Mouse (Mus musculus) G1E (cell line): ENCODE results near the gene Nrip2. TPM values are rescaled to one million over a fixed set of nuclear protein-coding genes. Genes with fewer than 3 reads are reported as not detected.
"Not testable (repeated sequence)": the region's sequence is repeated elsewhere in the genome, so short reads cannot be mapped to it uniquely, and the experiment has no call there.

Source experiments
- ATAC-seq: 2 replicates; pipeline ENCODE4 v1.8.0; 2016; ENCODE audit warnings: mild to moderate bottlenecking; ENCODE audit not compliant: insufficient number of reproducible peaks, poor library complexity, low FRiP score, severe bottlenecking; ENCODE audit errors: extremely low read depth
- DNase-seq: peaks from one replicate; pipeline ENCODE4 v3.0.0; 2012; ENCODE audit warnings: low spot score
- H3K27me3 ChIP-seq: 2 replicates; pipeline ENCODE4 v1.6.1; 2012; ENCODE audit warnings: mild to moderate bottlenecking, low read length, inconsistent platforms; ENCODE audit not compliant: insufficient read depth
- H3K36me3 ChIP-seq: replicated peaks from 2 replicates; pipeline ENCODE3; 2012; ENCODE audit warnings: mild to moderate bottlenecking, inconsistent platforms
- H3K4me1 ChIP-seq: 2 replicates; pipeline ENCODE4 v1.6.1; 2012; ENCODE audit warnings: low read depth, low read length, inconsistent platforms, mixed read lengths; ENCODE audit not compliant: insufficient read depth
- H3K4me3 ChIP-seq: 2 replicates; pipeline ENCODE4 v1.5.1; 2012; ENCODE audit warnings: low read depth, mild to moderate bottlenecking, inconsistent platforms, low read length, moderate library complexity, mixed read lengths
- H3K9me3 ChIP-seq: replicated peaks from 2 replicates; pipeline ENCODE4 v1.6.1; 2012; ENCODE audit warnings: inconsistent platforms
- CTCF ChIP-seq: IDR thresholded peaks from 2 replicates; pipeline ENCODE4 v1.5.1; 2012; ENCODE audit warnings: low read depth, low read length, inconsistent platforms, mixed read lengths
- GATA1 ChIP-seq: IDR thresholded peaks from 2 replicates; pipeline ENCODE4 v1.6.1; 2012; ENCODE audit warnings: borderline replicate concordance, low read length, inconsistent platforms, mixed read lengths
- GATA2 ChIP-seq: IDR thresholded peaks from 2 replicates; pipeline ENCODE4 v1.6.1; 2012; ENCODE audit warnings: low read depth, low read length, inconsistent platforms, borderline replicate concordance
- POLR2AphosphoS5 ChIP-seq: IDR thresholded peaks from 2 replicates; pipeline ENCODE4 v1.6.1; 2012; ENCODE audit warnings: low read depth, low read length, inconsistent platforms; ENCODE audit not compliant: insufficient replicate concordance
- TAL1 ChIP-seq: conservative IDR thresholded peaks from 2 replicates; pipeline ENCODE4 v1.6.1; 2012; ENCODE audit warnings: low read depth, low read length, inconsistent platforms, mixed read lengths
- polyA plus RNA-seq: library from polyadenylated mRNA; stranded (reverse); fragments of >175 nt; gene quantifications from 2 replicates; pipeline ENCODE4 v1.2.3, GENCODE M21; 2012
- total RNA-seq, 2 experiments: library from RNA; stranded (forward) in 1 of 2; stranded (reverse) in 1 of 2; fragments of 200-1000 nt in 1 of 2; fragments of >200 nt in 1 of 2; fragmentation: Nextera tagmentation in 1 of 2; gene quantifications; 2 replicates each; pipeline ENCODE4 v1.2.3; 2014 to 2017

Gene Nrip2
- total and polyA plus RNA-seq, 3 experiments, result 0.11 TPM; not detected in 2

GRCm38 (mm10) chr6:128376371-128377085 lies 22.6 kb upstream of the Nrip2 start:
- DNase-seq (no peak), ATAC-seq (no peak)
- peaks cover 51% of the 10 kb centered on the region for H3K36me3 ChIP-seq
- TF ChIP-seq TAL1, result no peak
- no peaks in the 10 kb centered on the region; the same call in none of the 2 replicates for H3K4me1 ChIP-seq
- no peaks in the 10 kb centered on the region for H3K9me3 ChIP-seq
- no peak overlapping the region for H3K4me3 ChIP-seq
- H3K27me3 ChIP-seq, result peaks cover 6% of the 10 kb centered on the region; the same call in 1 of the 2 replicates

GRCm38 (mm10) chr6:128379636-128380035 lies 19.5 kb upstream of the Nrip2 start:
- H3K36me3 ChIP-seq, result peaks cover 20% of the 10 kb centered on the region
- DNase-seq (no peak), ATAC-seq (no peak)
- H3K4me1 ChIP-seq, result peaks cover 4% of the 10 kb centered on the region
- H3K4me3 ChIP-seq, result no peak overlapping the region
- peaks cover 14% of the 10 kb centered on the region; the same call in 1 of the 2 replicates for H3K27me3 ChIP-seq
- no peak for TF ChIP-seq TAL1
- no peaks in the 10 kb centered on the region for H3K9me3 ChIP-seq

- not testable (repeated sequence) for DNase-seq, ATAC-seq, H3K4me1 ChIP-seq, H3K9me3 ChIP-seq, H3K4me3 ChIP-seq
- peaks cover 14% of the 10 kb centered on the region for H3K36me3 ChIP-seq
- peaks cover 14% of the 10 kb centered on the region; the same call in 1 of the 2 replicates for H3K27me3 ChIP-seq
Measured at GRCm38 (mm10) chr6:128380594-128381167, 18.4 kb upstream of the Nrip2 start.

- peaks cover 8% of the 10 kb centered on the region for H3K36me3 ChIP-seq
- H3K27me3 ChIP-seq, result peaks cover 18% of the 10 kb centered on the region; the same call in 1 of the 2 replicates
- no peak overlapping the region for H3K4me3 ChIP-seq
- H3K4me1 ChIP-seq, result peaks cover 4% of the 10 kb centered on the region
- TF ChIP-seq CTCF (no peak), POLR2AphosphoS5 (no peak), GATA1 (no peak), TAL1 (no peak), GATA2 (no peak)
- no peaks in the 10 kb centered on the region for H3K9me3 ChIP-seq
- no peak for DNase-seq
- no peak for ATAC-seq
Measured at GRCm38 (mm10) chr6:128381254-128381653, 17.8 kb upstream of the Nrip2 start.

- peak; percentile 78 for ATAC-seq
- H3K4me1 ChIP-seq, result peaks cover 4% of the 10 kb centered on the region
- H3K9me3 ChIP-seq, result no peaks in the 10 kb centered on the region
- H3K36me3 ChIP-seq, result no peaks in the 10 kb centered on the region
- DNase-seq, result no peak
- H3K4me3 ChIP-seq, result no peak overlapping the region
- TF ChIP-seq POLR2AphosphoS5 (no peak), TAL1 (no peak), CTCF (no peak), GATA1 (no peak), GATA2 (no peak)
- H3K27me3 ChIP-seq, result peaks cover 24% of the 10 kb centered on the region; the same call in 1 of the 2 replicates
Measured at GRCm38 (mm10) chr6:128383752-128384151, 15.3 kb upstream of the Nrip2 start.

- ATAC-seq, result no peak
Measured at GRCm38 (mm10) chr6:128385026-128385425, 14.1 kb upstream of the Nrip2 start.

GRCm38 (mm10) chr6:128389185-128389584 lies 9.9 kb upstream of the Nrip2 start:
- peaks cover 14% of the 10 kb centered on the region for H3K27me3 ChIP-seq
- H3K9me3 ChIP-seq, result no peaks in the 10 kb centered on the region
- TF ChIP-seq POLR2AphosphoS5 (no peak), GATA2 (no peak), CTCF (no peak), TAL1 (no peak), GATA1 (no peak)
- no peaks in the 10 kb centered on the region for H3K4me1 ChIP-seq
- DNase-seq, result no peak
- H3K36me3 ChIP-seq, result no peaks in the 10 kb centered on the region
- no peak overlapping the region for H3K4me3 ChIP-seq
- no peak for ATAC-seq

More at GRCm38 (mm10) chr6:128385026-128385425, 14.1 kb upstream of the Nrip2 start:
- no peaks in the 10 kb centered on the region for H3K36me3 ChIP-seq
- TF ChIP-seq GATA1 (no peak), GATA2 (no peak), TAL1 (no peak), CTCF (no peak), POLR2AphosphoS5 (no peak)
- DNase-seq, result no peak
- H3K9me3 ChIP-seq, result no peaks in the 10 kb centered on the region
- H3K4me1 ChIP-seq, result peaks cover 4% of the 10 kb centered on the region; the same call in 1 of the 2 replicates
- H3K27me3 ChIP-seq, result peaks cover 22% of the 10 kb centered on the region
- H3K4me3 ChIP-seq, result no peak overlapping the region
